Mouse (Mus musculus) heart, embryonic 11.5 days (tissue): ENCODE data around the gene Nid1. TPM values are rescaled to one million over a fixed set of nuclear protein-coding genes. Genes with fewer than 3 reads are reported as not detected.

ENCODE experiments used
- polyA plus RNA-seq: library from polyadenylated mRNA; unstranded; fragments of >200 nt; fragmentation: Nextera tagmentation; extraction: Ambion mirVana; gene quantifications from 2 replicates; pipeline ENCODE4 v1.2.1, GENCODE M21; 2014

The Nid1 gene
- polyA plus RNA-seq, 1 experiment from 2014 or later = 61.4 TPM

Other genes starting within 250 kb of the Nid1 start
- 13.8 and 15.0 TPM in 2 replicates for gene Gpr137b, start 43.5 kb upstream of the Nid1 start, polyA plus RNA-seq
- gene Lyst, start 152.8 kb downstream of the Nid1 start, polyA plus RNA-seq = 2.5 and 3.9 TPM in 2 replicates